Mouse (Mus musculus) neural tube, embryonic 11.5 days (tissue): Measurements from ENCODE around the gene Capn7. TPM values are rescaled to one million over a fixed set of nuclear protein-coding genes. Genes with fewer than 3 reads are reported as not detected.

Source experiments
- ATAC-seq: fragments of 200-750 bp; cut with Nextera tagmentation; 2 replicates; pipeline ENCODE4 v1.8.0; 2017; ENCODE audit warnings: moderate number of reproducible peaks, mild to moderate bottlenecking, moderate TSS enrichment, moderate library complexity; ENCODE audit not compliant: insufficient read depth, low FRiP score, low TSS enrichment
- DNase-seq: peaks from one replicate; pipeline ENCODE4 v3.0.0-alpha.2; 2015; ENCODE audit warnings: low spot score
- H3K27ac ChIP-seq: fragments of 300-500 bp; sonication (generic); 2 replicates; pipeline ENCODE4 v1.5.1; 2014; ENCODE audit warnings: low read depth, mild to moderate bottlenecking, low read length
- H3K27me3 ChIP-seq: fragments of 300-500 bp; sonication (generic); 2 replicates; pipeline ENCODE4 v1.6.1; 2014; ENCODE audit warnings: mild to moderate bottlenecking, low read length, mixed read lengths; ENCODE audit not compliant: control insufficient read depth, insufficient read depth
- H3K36me3 ChIP-seq: fragments of 300-500 bp; sonication (generic); 2 replicates; pipeline ENCODE4 v1.6.1; 2014; ENCODE audit warnings: mild to moderate bottlenecking, low read length, moderate library complexity, mixed read lengths; ENCODE audit not compliant: control insufficient read depth, insufficient read depth
- H3K4me1 ChIP-seq: fragments of 300-500 bp; sonication (generic); 2 replicates; pipeline ENCODE4 v1.6.1; 2014; ENCODE audit warnings: low read length, mixed read lengths; ENCODE audit not compliant: control insufficient read depth, insufficient read depth
- H3K4me2 ChIP-seq: fragments of 300-500 bp; sonication (generic); 2 replicates; pipeline ENCODE4 v1.6.1; 2014; ENCODE audit warnings: low read depth, mild to moderate bottlenecking, moderate library complexity
- H3K4me3 ChIP-seq: fragments of 300-500 bp; sonication (generic); 2 replicates; pipeline ENCODE4 v1.5.1; 2014; ENCODE audit warnings: low read depth, low read length
- H3K9ac ChIP-seq: fragments of 300-500 bp; sonication (generic); 2 replicates; pipeline ENCODE4 v1.6.1; 2014; ENCODE audit warnings: mild to moderate bottlenecking, low read length
- H3K9me3 ChIP-seq: fragments of 300-500 bp; sonication (generic); 2 replicates; pipeline ENCODE4 v1.6.1; 2016; ENCODE audit warnings: low read length; ENCODE audit not compliant: control insufficient read depth
- WGBS: fragments of 180-500 bp; shearing (Covaris S2); extraction: QIAGEN DNeasy Blood & Tissue Kit; methylation state at CpG from one replicate; pipeline ENCODE4 v1.1.7; 2014; 5-methylcytosine and 5-hydroxymethylcytosine counted together
- polyA plus RNA-seq: library from polyadenylated mRNA; unstranded; fragments of >200 nt; fragmentation: Nextera tagmentation; extraction: Ambion mirVana; gene quantifications from 2 replicates; pipeline ENCODE4 v1.2.1, GENCODE M21; 2014

The Capn7 gene
- polyA plus RNA-seq, 1 experiment from 2014 or later: 51.0 TPM

- no peaks in the 10 kb centered on the region for H3K9me3 ChIP-seq
- WGBS: 93% methylated on average over 6 of the region's 6 CpGs
- ATAC-seq (no peak), DNase-seq (no peak)
- H3K4me3 ChIP-seq: no peak overlapping the region
- no peak overlapping the region for H3K9ac ChIP-seq
- no peak overlapping the region for H3K27ac ChIP-seq
- no peaks in the 10 kb centered on the region for H3K27me3 ChIP-seq
- no peaks in the 10 kb centered on the region for H3K4me1 ChIP-seq
- no peak overlapping the region for H3K4me2 ChIP-seq
- H3K36me3 ChIP-seq: peaks cover 8% of the 10 kb centered on the region; the same call in 1 of the 2 replicates
These were observed 38.0 kb downstream of the Capn7 start for GRCm38 (mm10) chr14:31374390-31374789.

GRCm38 (mm10) chr14:31376331-31376730 is 39.9 kb downstream of the Capn7 start:
- Histone ChIP-seq H3K4me2 (no peak overlapping the region), H3K27me3 (no peaks in the 10 kb centered on the region), H3K9ac (no peak overlapping the region), H3K27ac (no peak overlapping the region), H3K9me3 (no peaks in the 10 kb centered on the region), H3K4me1 (no peaks in the 10 kb centered on the region), H3K4me3 (no peak overlapping the region), H3K36me3 (peaks cover 8% of the 10 kb centered on the region; the same call in 1 of the 2 replicates)
- ATAC-seq (no peak), DNase-seq (no peak)
- 84% methylated on average over 3 of the region's 3 CpGs for WGBS

GRCm38 (mm10) chr14:31382276-31382675 is 45.8 kb downstream of the Capn7 start:
- no peaks in the 10 kb centered on the region for H3K9me3 ChIP-seq
- ATAC-seq: no peak

GRCm38 (mm10) chr14:31383470-31384050 is 47.1 kb downstream of the Capn7 start:
- ATAC-seq (no peak), DNase-seq (no peak)
- H3K27ac ChIP-seq: no peak overlapping the region
- no peaks in the 10 kb centered on the region for H3K9me3 ChIP-seq
- H3K9ac ChIP-seq: no peak overlapping the region
- WGBS: 81% methylated on average over 11 of the region's 11 CpGs
- no peaks in the 10 kb centered on the region for H3K27me3 ChIP-seq
- H3K4me3 ChIP-seq: no peak overlapping the region
- 0 out of 2 replicates have a peak, but pooled peaks cover 4% of the 10 kb centered on the region for H3K4me1 ChIP-seq
- H3K36me3 ChIP-seq: no peaks in the 10 kb centered on the region
- H3K4me2 ChIP-seq: no peak overlapping the region

More at GRCm38 (mm10) chr14:31382276-31382675, 45.8 kb downstream of the Capn7 start:
- H3K4me3 ChIP-seq: no peak overlapping the region
- no peak overlapping the region for H3K9ac ChIP-seq
- DNase-seq: no peak
- no peaks in the 10 kb centered on the region for H3K27me3 ChIP-seq
- 87% methylated on average over 8 of the region's 8 CpGs for WGBS
- no peak overlapping the region for H3K27ac ChIP-seq
- H3K4me2 ChIP-seq: no peak overlapping the region
- no peaks in the 10 kb centered on the region for H3K36me3 ChIP-seq
- H3K4me1 ChIP-seq: 0 out of 2 replicates have a peak, but pooled peaks cover 4% of the 10 kb centered on the region

- H3K36me3 ChIP-seq: no peaks in the 10 kb centered on the region
- H3K9me3 ChIP-seq: no peaks in the 10 kb centered on the region
- no peak for ATAC-seq
- H3K4me1 ChIP-seq: 0 out of 2 replicates have a peak, but pooled peaks cover 4% of the 10 kb centered on the region
- H3K4me2 ChIP-seq: no peak overlapping the region
- H3K9ac ChIP-seq: no peak overlapping the region
- WGBS: 79% methylated on average over 13 of the region's 13 CpGs
- H3K27me3 ChIP-seq: no peaks in the 10 kb centered on the region
- H3K4me3 ChIP-seq: no peak overlapping the region
- no peak for DNase-seq
- no peak overlapping the region for H3K27ac ChIP-seq
These were observed 48.2 kb downstream of the Capn7 start for GRCm38 (mm10) chr14:31384366-31385323.

- 89% methylated on average over 5 of the region's 5 CpGs for WGBS
- Histone ChIP-seq H3K27ac (no peak overlapping the region), H3K4me1 (0 out of 2 replicates have a peak, but pooled peaks cover 4% of the 10 kb centered on the region), H3K36me3 (no peaks in the 10 kb centered on the region), H3K4me2 (no peak overlapping the region), H3K27me3 (no peaks in the 10 kb centered on the region), H3K9ac (no peak overlapping the region), H3K9me3 (no peaks in the 10 kb centered on the region), H3K4me3 (no peak overlapping the region)
- no peak for DNase-seq
- ATAC-seq: no peak
These were observed 49.0 kb downstream of the Capn7 start for GRCm38 (mm10) chr14:31385406-31385805.

- 48% methylated on average over 13 of the region's 13 CpGs for WGBS
- peak; percentile 75 for DNase-seq
- Histone ChIP-seq H3K27ac (no peak overlapping the region), H3K36me3 (no peaks in the 10 kb centered on the region), H3K9me3 (no peaks in the 10 kb centered on the region), H3K4me2 (no peak overlapping the region), H3K4me1 (0 out of 2 replicates have a peak, but pooled peaks cover 4% of the 10 kb centered on the region), H3K9ac (no peak overlapping the region), H3K4me3 (no peak overlapping the region), H3K27me3 (no peaks in the 10 kb centered on the region)
- no peak for ATAC-seq
These were observed 49.7 kb downstream of the Capn7 start for GRCm38 (mm10) chr14:31385977-31386697.

GRCm38 (mm10) chr14:31387301-31387981 is 51.0 kb downstream of the Capn7 start:
- H3K9ac ChIP-seq: no peak overlapping the region
- DNase-seq (no peak), ATAC-seq (no peak)
- H3K27ac ChIP-seq: no peak overlapping the region
- no peaks in the 10 kb centered on the region for H3K9me3 ChIP-seq
- no peaks in the 10 kb centered on the region for H3K36me3 ChIP-seq
- H3K27me3 ChIP-seq: no peaks in the 10 kb centered on the region
- 0 out of 2 replicates have a peak, but pooled peaks cover 4% of the 10 kb centered on the region for H3K4me1 ChIP-seq
- no peak overlapping the region for H3K4me3 ChIP-seq
- 85% methylated on average over 11 of the region's 11 CpGs for WGBS
- no peak overlapping the region for H3K4me2 ChIP-seq
